Mouse (Mus musculus) leukemia stem cell, adult 10-12 weeks (primary cell): Measurements from ENCODE around the gene Zfp51. TPM values are rescaled to one million over a fixed set of nuclear protein-coding genes. Genes with fewer than 3 reads are reported as not detected.

Experiments used
- polyA plus RNA-seq: library from polyadenylated mRNA; stranded (reverse); fragments of >175 nt; gene quantifications from 2 replicates; pipeline ENCODE4 v1.2.3, GENCODE M21; 2012; ENCODE audit warnings: low replicate concordance

The Zfp51 gene
- polyA plus RNA-seq = 0.09 and 1.2 TPM in 2 replicates

DNA sequence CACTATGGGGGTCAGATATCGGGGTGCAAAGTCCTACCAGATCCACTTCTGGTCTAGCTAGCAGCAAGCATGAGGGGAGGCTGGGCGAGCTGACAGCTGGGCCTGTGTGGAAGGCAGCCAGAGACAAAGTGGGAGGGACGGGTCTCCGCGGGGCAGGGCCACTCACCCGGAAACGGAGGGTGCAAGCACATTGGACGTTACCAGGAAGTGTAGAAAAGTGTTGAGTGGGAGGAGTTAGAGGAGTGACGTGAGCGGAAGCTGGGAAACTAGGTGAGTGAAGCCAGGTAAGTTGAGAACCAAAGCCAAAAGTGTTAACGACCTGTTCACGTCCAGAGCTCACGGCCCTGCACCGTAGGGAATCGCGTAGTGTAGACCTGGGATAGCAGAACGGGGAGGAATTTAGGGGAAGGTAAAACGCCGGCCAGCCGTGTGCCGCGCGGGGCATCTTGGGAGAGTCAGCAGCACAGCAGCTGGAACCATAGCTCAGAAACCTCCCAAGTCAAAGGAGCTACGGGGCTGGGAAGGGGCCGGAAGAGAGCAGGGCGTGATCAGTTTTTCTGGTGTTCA lies at the start of gene Zfp51:
Gene Zfp51, plus strand, starts transcription at position 237 of the 567 bp plus-strand sequence.

DNA sequence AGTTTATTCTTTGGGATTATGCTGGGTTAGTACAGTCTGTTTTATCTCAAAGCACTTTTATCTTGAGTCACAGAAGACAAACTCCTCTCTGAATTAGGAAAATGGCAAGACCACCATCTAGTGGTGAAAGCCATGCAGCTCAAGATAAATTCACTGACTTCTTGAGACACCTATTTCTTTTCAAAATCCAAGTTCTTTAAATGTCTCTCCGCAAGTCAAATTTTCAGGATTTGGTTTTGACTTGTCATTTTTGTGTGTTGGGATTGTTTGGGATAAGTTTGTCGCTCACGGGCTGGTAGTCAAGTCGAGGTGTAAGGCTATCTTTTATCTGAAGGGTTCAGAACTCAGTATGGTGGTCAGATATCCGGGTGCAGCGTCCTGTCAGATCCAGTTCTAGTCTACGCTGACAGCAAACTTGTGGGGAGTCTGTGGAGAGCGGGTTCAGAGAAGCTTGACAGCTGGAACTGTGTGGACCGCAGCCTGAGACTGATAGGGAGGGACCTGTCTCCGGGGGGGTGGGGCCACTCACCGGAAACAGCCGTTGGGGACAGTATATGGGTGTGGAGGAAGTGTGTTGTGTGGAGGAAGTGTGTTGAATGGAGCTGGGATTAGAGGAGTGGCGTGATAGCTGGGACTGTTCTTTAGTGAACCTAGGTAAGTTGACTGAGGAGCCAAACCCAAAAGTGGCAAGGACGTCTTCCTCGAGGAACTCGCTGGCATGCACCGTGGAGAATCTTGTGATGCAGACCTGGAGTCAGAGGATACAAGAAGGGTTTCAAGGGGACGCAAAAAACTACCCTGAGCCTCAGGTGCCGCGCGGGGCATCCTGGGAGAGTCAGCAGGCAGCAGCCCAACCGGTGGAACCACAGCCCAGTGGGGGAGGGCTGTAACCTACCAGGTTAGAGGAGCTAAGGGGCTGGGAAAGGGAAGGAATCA lies 27.2 kb upstream of the Zfp51 start, which contains the start of gene Zfp54:
Gene Zfp54, plus strand, starts transcription at position 564 of the 936 bp plus-strand sequence.

DNA sequence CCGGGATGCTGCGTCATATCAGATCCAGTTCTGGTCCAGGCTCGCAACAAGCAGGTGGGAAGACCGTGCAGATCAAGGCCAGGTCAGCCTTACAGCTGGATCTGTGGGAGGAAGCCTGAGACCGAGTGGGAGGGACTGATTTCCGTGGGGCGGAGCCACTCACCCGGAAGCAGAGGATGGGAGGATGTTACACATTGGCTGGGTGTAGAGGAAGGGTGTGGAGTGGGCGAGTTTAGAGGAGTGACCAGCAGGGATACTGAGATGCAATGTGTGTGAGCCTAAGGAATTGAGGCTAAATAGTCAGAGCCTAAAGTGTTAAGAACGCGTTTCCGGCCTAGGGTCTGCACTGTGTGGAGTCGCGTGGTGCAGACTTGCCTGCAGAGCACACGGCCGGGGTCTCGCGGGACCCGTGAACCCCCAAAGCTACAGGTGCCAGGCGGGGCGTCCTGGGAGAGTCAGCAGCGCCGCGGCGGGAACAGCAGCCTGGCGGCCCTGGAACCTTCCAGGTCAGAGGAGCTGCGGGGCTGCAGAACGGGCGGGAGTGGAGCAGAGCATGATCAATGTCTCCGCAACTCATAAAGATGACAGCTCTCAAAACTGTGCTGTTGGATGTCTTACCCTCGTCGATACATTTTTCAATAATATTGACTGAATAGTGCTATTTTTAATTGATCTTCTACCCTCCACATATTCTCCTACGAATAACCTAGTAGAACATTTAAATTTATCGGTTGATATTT lies 38.8 kb downstream of the Zfp51 start, which contains the start of gene Zfp53:
Gene Zfp53, plus strand, starts transcription at position 239 of the 740 bp plus-strand sequence.

Other genes with a start within 250 kb of the Zfp51 start
- gene Vmn1r234, start 224.3 kb upstream of the Zfp51 start, polyA plus RNA-seq = not detected in 2 replicates
- not detected in 2 replicates for gene Vmn1r235, start 194.0 kb upstream of the Zfp51 start, polyA plus RNA-seq
- gene Vmn1r236, start 167.4 kb upstream of the Zfp51 start, polyA plus RNA-seq = not detected in 2 replicates
- not detected in 2 replicates for gene Vmn1r237, start 138.5 kb upstream of the Zfp51 start, polyA plus RNA-seq
- gene Zfp677, start 66.6 kb upstream of the Zfp51 start, polyA plus RNA-seq = 0.20 TPM in 1 of 2 replicates, not detected in the other
- gene Zfp54, start 27.1 kb upstream of the Zfp51 start, polyA plus RNA-seq = 0.17 and 0.35 TPM in 2 replicates
- 0.66 and 1.7 TPM in 2 replicates for gene Zfp53, start 38.6 kb downstream of the Zfp51 start, polyA plus RNA-seq
- 0.16 and 0.38 TPM in 2 replicates for gene Zfp52, start 85.2 kb downstream of the Zfp51 start, polyA plus RNA-seq
- 0.32 and 2.1 TPM in 2 replicates for gene Zfp948, start 116.6 kb downstream of the Zfp51 start, polyA plus RNA-seq
- 0.34 TPM in 1 of 2 replicates, not detected in the other for gene Zfp983, start 200.2 kb downstream of the Zfp51 start, polyA plus RNA-seq
- gene Gm10226, start 241.5 kb downstream of the Zfp51 start, polyA plus RNA-seq = not detected in 2 replicates